Mouse (Mus musculus): ENCODE results near the gene Cct8l1. TPM values are rescaled to one million over a fixed set of nuclear protein-coding genes. Genes with fewer than 3 reads are reported as not detected.

Gene Cct8l1
- polyA plus RNA-seq, 1 experiment, result not detected

- no peaks in the 10 kb centered on the region for H3K36me3 ChIP-seq (ENCODE audit: control insufficient read depth, insufficient read depth)
- TF ChIP-seq MYOD1 (IDR thresholded peaks at IDR 0.05; ENCODE audit: control insufficient read depth, insufficient read length, low read depth) (no peak), CEBPB (IDR thresholded peaks at IDR 0.05; ENCODE audit: low read depth) (no peak), MAX (IDR thresholded peaks at IDR 0.05) (no peak), USF1 (IDR thresholded peaks at IDR 0.05; ENCODE audit: low read depth) (no peak), MYOG (IDR thresholded peaks at IDR 0.05; ENCODE audit: control insufficient read depth, extremely low read depth, insufficient read length) (no peak), FOSL1 (IDR thresholded peaks at IDR 0.05; ENCODE audit: insufficient read depth, low read length, poor library complexity, severe bottlenecking) (no peak), CTCF (IDR thresholded peaks at IDR 0.05; ENCODE audit: control insufficient read depth, insufficient read depth, insufficient read length) (no peak)
- H3K79me2 ChIP-seq (ENCODE audit: control insufficient read depth, insufficient read depth), result no peaks in the 10 kb centered on the region
- H3K27me3 ChIP-seq (ENCODE audit: control insufficient read depth, insufficient read depth, insufficient read length), result no peaks in the 10 kb centered on the region
- no peak overlapping the region for H3ac ChIP-seq (ENCODE audit: control insufficient read depth, insufficient read length, low read depth)
- no peaks in the 10 kb centered on the region for H3K79me3 ChIP-seq (ENCODE audit: low read depth)
- H3K4me3 ChIP-seq (ENCODE audit: insufficient read depth, poor library complexity, severe bottlenecking), result no peak overlapping the region
Measured at GRCm38 (mm10) chr5:25540412-25540811, 24.5 kb downstream of the Cct8l1 start.

GRCm38 (mm10) chr5:25540921-25541320, 25.1 kb downstream of the Cct8l1 start:
- H3K79me3 ChIP-seq (ENCODE audit: low read depth), result no peaks in the 10 kb centered on the region
- no peaks in the 10 kb centered on the region for H3K27me3 ChIP-seq (ENCODE audit: control insufficient read depth, insufficient read depth, insufficient read length)
- TF ChIP-seq MAX (IDR thresholded peaks at IDR 0.05), result no peak
- TF ChIP-seq CEBPB (IDR thresholded peaks at IDR 0.05; ENCODE audit: low read depth), result no peak
- no peak for TF ChIP-seq FOSL1 (IDR thresholded peaks at IDR 0.05; ENCODE audit: insufficient read depth, low read length, poor library complexity, severe bottlenecking)
- no peak for TF ChIP-seq MYOG (IDR thresholded peaks at IDR 0.05; ENCODE audit: control insufficient read depth, extremely low read depth, insufficient read length)
- TF ChIP-seq USF1 (IDR thresholded peaks at IDR 0.05; ENCODE audit: low read depth), result no peak
- no peak for TF ChIP-seq CTCF (IDR thresholded peaks at IDR 0.05; ENCODE audit: control insufficient read depth, insufficient read depth, insufficient read length)
- no peak for TF ChIP-seq MYOD1 (IDR thresholded peaks at IDR 0.05; ENCODE audit: control insufficient read depth, insufficient read length, low read depth)
- no peaks in the 10 kb centered on the region for H3K36me3 ChIP-seq (ENCODE audit: control insufficient read depth, insufficient read depth)
- no peak overlapping the region for H3K4me3 ChIP-seq (ENCODE audit: insufficient read depth, poor library complexity, severe bottlenecking)
- no peaks in the 10 kb centered on the region for H3K79me2 ChIP-seq (ENCODE audit: control insufficient read depth, insufficient read depth)
- H3ac ChIP-seq (ENCODE audit: control insufficient read depth, insufficient read length, low read depth), result no peak overlapping the region

- Histone ChIP-seq H3K36me3 (ENCODE audit: control insufficient read depth, insufficient read depth) (no peaks in the 10 kb centered on the region), H3K79me3 (ENCODE audit: low read depth) (no peaks in the 10 kb centered on the region), H3ac (ENCODE audit: control insufficient read depth, insufficient read length, low read depth) (no peak overlapping the region), H3K79me2 (ENCODE audit: control insufficient read depth, insufficient read depth) (no peaks in the 10 kb centered on the region), H3K4me3 (ENCODE audit: insufficient read depth, poor library complexity, severe bottlenecking) (no peak overlapping the region), H3K27me3 (ENCODE audit: control insufficient read depth, insufficient read depth, insufficient read length) (no peaks in the 10 kb centered on the region)
- TF ChIP-seq MAX (IDR thresholded peaks at IDR 0.05) (no peak), FOSL1 (IDR thresholded peaks at IDR 0.05; ENCODE audit: insufficient read depth, low read length, poor library complexity, severe bottlenecking) (no peak), CTCF (IDR thresholded peaks at IDR 0.05; ENCODE audit: control insufficient read depth, insufficient read depth, insufficient read length) (no peak), USF1 (IDR thresholded peaks at IDR 0.05; ENCODE audit: low read depth) (no peak), MYOD1 (IDR thresholded peaks at IDR 0.05; ENCODE audit: control insufficient read depth, insufficient read length, low read depth) (no peak), MYOG (IDR thresholded peaks at IDR 0.05; ENCODE audit: control insufficient read depth, extremely low read depth, insufficient read length) (no peak), CEBPB (IDR thresholded peaks at IDR 0.05; ENCODE audit: low read depth) (no peak)
Measured at GRCm38 (mm10) chr5:25541661-25542060, 25.8 kb downstream of the Cct8l1 start.

GRCm38 (mm10) chr5:25544061-25544460, 28.2 kb downstream of the Cct8l1 start:
- TF ChIP-seq MYOG (IDR thresholded peaks at IDR 0.05; ENCODE audit: control insufficient read depth, extremely low read depth, insufficient read length) (no peak), CTCF (IDR thresholded peaks at IDR 0.05; ENCODE audit: control insufficient read depth, insufficient read depth, insufficient read length) (no peak), FOSL1 (IDR thresholded peaks at IDR 0.05; ENCODE audit: insufficient read depth, low read length, poor library complexity, severe bottlenecking) (no peak), CEBPB (IDR thresholded peaks at IDR 0.05; ENCODE audit: low read depth) (no peak), MAX (IDR thresholded peaks at IDR 0.05) (no peak), USF1 (IDR thresholded peaks at IDR 0.05; ENCODE audit: low read depth) (no peak), MYOD1 (IDR thresholded peaks at IDR 0.05; ENCODE audit: control insufficient read depth, insufficient read length, low read depth) (no peak)

GRCm38 (mm10) chr5:25544566-25544965, 28.7 kb downstream of the Cct8l1 start:
- no peak for TF ChIP-seq CTCF (IDR thresholded peaks at IDR 0.05; ENCODE audit: control insufficient read depth, insufficient read depth, insufficient read length)
- no peak for TF ChIP-seq FOSL1 (IDR thresholded peaks at IDR 0.05; ENCODE audit: insufficient read depth, low read length, poor library complexity, severe bottlenecking)
- no peak for TF ChIP-seq MYOD1 (IDR thresholded peaks at IDR 0.05; ENCODE audit: control insufficient read depth, insufficient read length, low read depth)
- TF ChIP-seq CEBPB (IDR thresholded peaks at IDR 0.05; ENCODE audit: low read depth), result no peak
- TF ChIP-seq USF1 (IDR thresholded peaks at IDR 0.05; ENCODE audit: low read depth), result no peak
- no peak overlapping the region for H3K4me3 ChIP-seq (ENCODE audit: insufficient read depth, poor library complexity, severe bottlenecking)
- no peaks in the 10 kb centered on the region for H3K36me3 ChIP-seq (ENCODE audit: control insufficient read depth, insufficient read depth)
- no peaks in the 10 kb centered on the region for H3K27me3 ChIP-seq (ENCODE audit: control insufficient read depth, insufficient read depth, insufficient read length)
- H3K79me3 ChIP-seq (ENCODE audit: low read depth), result no peaks in the 10 kb centered on the region
- H3K79me2 ChIP-seq (ENCODE audit: control insufficient read depth, insufficient read depth), result no peaks in the 10 kb centered on the region
- H3ac ChIP-seq (ENCODE audit: control insufficient read depth, insufficient read length, low read depth), result no peak overlapping the region

More at GRCm38 (mm10) chr5:25544061-25544460, 28.2 kb downstream of the Cct8l1 start:
- Histone ChIP-seq H3K79me3 (ENCODE audit: low read depth) (no peaks in the 10 kb centered on the region), H3K27me3 (ENCODE audit: control insufficient read depth, insufficient read depth, insufficient read length) (no peaks in the 10 kb centered on the region), H3ac (ENCODE audit: control insufficient read depth, insufficient read length, low read depth) (no peak overlapping the region), H3K36me3 (ENCODE audit: control insufficient read depth, insufficient read depth) (no peaks in the 10 kb centered on the region), H3K79me2 (ENCODE audit: control insufficient read depth, insufficient read depth) (no peaks in the 10 kb centered on the region), H3K4me3 (ENCODE audit: insufficient read depth, poor library complexity, severe bottlenecking) (no peak overlapping the region)

- H3K4me3 ChIP-seq (ENCODE audit: insufficient read depth, poor library complexity, severe bottlenecking), result no peak overlapping the region
- H3K27me3 ChIP-seq (ENCODE audit: control insufficient read depth, insufficient read depth, insufficient read length), result no peaks in the 10 kb centered on the region
- H3ac ChIP-seq (ENCODE audit: control insufficient read depth, insufficient read length, low read depth), result no peak overlapping the region
- no peaks in the 10 kb centered on the region for H3K36me3 ChIP-seq (ENCODE audit: control insufficient read depth, insufficient read depth)
- no peaks in the 10 kb centered on the region for H3K79me2 ChIP-seq (ENCODE audit: control insufficient read depth, insufficient read depth)
- no peak for TF ChIP-seq USF1 (IDR thresholded peaks at IDR 0.05; ENCODE audit: low read depth)
- no peak for TF ChIP-seq MYOG (IDR thresholded peaks at IDR 0.05; ENCODE audit: control insufficient read depth, extremely low read depth, insufficient read length)
- TF ChIP-seq FOSL1 (IDR thresholded peaks at IDR 0.05; ENCODE audit: insufficient read depth, low read length, poor library complexity, severe bottlenecking), result no peak
- no peak for TF ChIP-seq CEBPB (IDR thresholded peaks at IDR 0.05; ENCODE audit: low read depth)
- TF ChIP-seq MAX (IDR thresholded peaks at IDR 0.05), result no peak
- TF ChIP-seq MYOD1 (IDR thresholded peaks at IDR 0.05; ENCODE audit: control insufficient read depth, insufficient read length, low read depth), result no peak
- no peak for TF ChIP-seq CTCF (IDR thresholded peaks at IDR 0.05; ENCODE audit: control insufficient read depth, insufficient read depth, insufficient read length)
- H3K79me3 ChIP-seq (ENCODE audit: low read depth), result no peaks in the 10 kb centered on the region
Measured at GRCm38 (mm10) chr5:25546912-25547311, 31.0 kb downstream of the Cct8l1 start.
